Mouse (Mus musculus) myocyte (in vitro differentiated cells): Measurements from ENCODE around the gene Nyap2. TPM values are rescaled to one million over a fixed set of nuclear protein-coding genes. Genes with fewer than 3 reads are reported as not detected.

Experiments used
- H3K27me3 ChIP-seq: one replicate; pipeline ENCODE4 v1.6.1; 2011; ENCODE audit not compliant: control insufficient read depth, insufficient read depth, insufficient read length
- H3K36me3 ChIP-seq: one replicate; pipeline ENCODE4 v1.6.1; 2011; ENCODE audit not compliant: control insufficient read depth, insufficient read depth
- H3K4me2 ChIP-seq: one replicate; pipeline ENCODE4 v1.6.1; 2011; ENCODE audit warnings: low read depth, control low read depth
- H3K4me3 ChIP-seq: one replicate; pipeline ENCODE4 v1.5.1; 2011; ENCODE audit warnings: mild to moderate bottlenecking, control low read depth, moderate library complexity
- H3K79me2 ChIP-seq: one replicate; pipeline ENCODE4 v1.6.1; 2011; ENCODE audit not compliant: control insufficient read depth, insufficient read depth
- H3ac ChIP-seq: one replicate; pipeline ENCODE4 v1.6.1; 2011; ENCODE audit not compliant: control insufficient read depth, insufficient read length
- CEBPB ChIP-seq: IDR thresholded peaks from 2 replicates; pipeline ENCODE4 v1.6.1; 2011; ENCODE audit warnings: mild to moderate bottlenecking, moderate library complexity; ENCODE audit not compliant: poor library complexity, insufficient read depth, severe bottlenecking
- E2F4 ChIP-seq: IDR thresholded peaks from one replicate; pipeline ENCODE4 v1.6.1; 2011; ENCODE audit warnings: mild to moderate bottlenecking, control low read depth, moderate library complexity; ENCODE audit not compliant: insufficient read depth
- MAX ChIP-seq: IDR thresholded peaks from one replicate; pipeline ENCODE4 v1.6.1; 2011; ENCODE audit warnings: low read depth, mild to moderate bottlenecking, control low read depth
- MYOD1 ChIP-seq, 3 experiments: IDR thresholded peaks; one replicate each; pipeline ENCODE4 v1.6.1; 2011; ENCODE audit warnings: control low read depth in 2 of 3, low read depth in 2 of 3, mild to moderate bottlenecking in 2 of 3, moderate library complexity in 1 of 3; ENCODE audit not compliant: insufficient read length in 2 of 3, control insufficient read depth in 1 of 3
- MYOG ChIP-seq, 3 experiments: IDR thresholded peaks; one replicate each; pipeline ENCODE4 v1.6.1; 2011; ENCODE audit warnings: control low read depth in 2 of 3, low read depth in 2 of 3, mild to moderate bottlenecking in 2 of 3; ENCODE audit not compliant: insufficient read length in 2 of 3, control insufficient read depth in 1 of 3, insufficient read depth in 1 of 3
- POLR2A ChIP-seq: IDR thresholded peaks from one replicate; pipeline ENCODE4 v1.6.1; 2011; ENCODE audit warnings: low read depth, mild to moderate bottlenecking, control low read depth, moderate library complexity; ENCODE audit not compliant: insufficient read length
- POLR2AphosphoS2 ChIP-seq: IDR thresholded peaks from one replicate; pipeline ENCODE4 v1.6.1; 2011; ENCODE audit warnings: low read depth, control low read depth; ENCODE audit not compliant: insufficient read length
- REST ChIP-seq: IDR thresholded peaks from one replicate; pipeline ENCODE4 v1.6.1; 2011; ENCODE audit warnings: mild to moderate bottlenecking, control low read depth, moderate library complexity; ENCODE audit not compliant: insufficient read depth, insufficient read length
- SRF ChIP-seq: IDR thresholded peaks from one replicate; pipeline ENCODE4 v1.6.1; 2011; ENCODE audit warnings: low read depth; ENCODE audit not compliant: control insufficient read depth, insufficient read length
- TCF12 ChIP-seq: IDR thresholded peaks from one replicate; pipeline ENCODE4 v1.6.1; 2011; ENCODE audit warnings: mild to moderate bottlenecking, control low read depth; ENCODE audit not compliant: poor library complexity, insufficient read depth, severe bottlenecking
- TCF3 ChIP-seq: IDR thresholded peaks from one replicate; pipeline ENCODE4 v1.6.1; 2011; ENCODE audit warnings: low read depth, control low read depth; ENCODE audit not compliant: insufficient read length
- USF1 ChIP-seq: IDR thresholded peaks from one replicate; pipeline ENCODE4 v1.6.1; 2011; ENCODE audit warnings: low read depth, mild to moderate bottlenecking, control low read depth, moderate library complexity
- polyA plus RNA-seq: library from polyadenylated mRNA; unstranded; fragments of >200 nt; fragmentation: generic; extraction: Trizol; gene quantifications from one replicate; pipeline ENCODE4 v1.2.1, GENCODE M21; 2012; ENCODE audit warnings: missing spikeins

Nyap2 gene
- polyA plus RNA-seq, 1 experiment: under 0.01 TPM

GRCm38 (mm10) chr1:81300735-81301134, 224.0 kb downstream of the Nyap2 start:
- Histone ChIP-seq H3K36me3 (no peaks in the 10 kb centered on the region), H3ac (no peak overlapping the region), H3K4me3 (no peak overlapping the region), H3K27me3 (no peaks in the 10 kb centered on the region), H3K4me2 (no peak overlapping the region), H3K79me2 (no peaks in the 10 kb centered on the region)
- TF ChIP-seq SRF: no peak
- no peak for TF ChIP-seq MAX
- no peak for TF ChIP-seq MYOG (IDR thresholded peaks at IDR 0.05; ENCODE audit: control insufficient read depth in 1 of 3, insufficient read depth in 1 of 3, insufficient read length in 2 of 3, low read depth in 2 of 3)
- TF ChIP-seq E2F4: no peak
- TF ChIP-seq TCF3: no peak
- no peak for TF ChIP-seq POLR2A
- TF ChIP-seq USF1: no peak
- TF ChIP-seq POLR2AphosphoS2: no peak

DNA sequence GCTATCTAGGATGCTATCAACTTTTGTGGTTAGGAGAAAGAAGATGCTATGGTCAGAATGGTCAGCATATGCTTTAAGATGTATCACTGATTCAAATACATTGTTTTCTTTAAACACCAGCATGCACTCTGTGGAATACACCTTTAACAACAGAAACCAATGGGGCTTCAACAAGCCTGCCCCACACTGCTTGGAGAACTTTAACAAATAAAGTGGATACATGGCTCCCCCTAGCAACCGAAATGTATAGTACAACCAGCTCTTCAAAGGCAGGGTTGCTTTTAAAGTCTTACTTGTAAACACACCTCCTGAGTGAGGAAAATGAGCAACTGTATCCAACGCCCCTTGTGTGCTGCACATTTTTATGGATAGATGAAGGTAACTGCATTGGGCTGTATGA, 224.9 kb downstream of the Nyap2 start:
- Histone ChIP-seq H3K4me3 (no peak overlapping the region), H3K27me3 (no peaks in the 10 kb centered on the region), H3K36me3 (no peaks in the 10 kb centered on the region), H3K4me2 (no peak overlapping the region), H3ac (no peak overlapping the region), H3K79me2 (no peaks in the 10 kb centered on the region)
- TF ChIP-seq MYOG (IDR thresholded peaks at IDR 0.05; ENCODE audit: control insufficient read depth in 1 of 3, insufficient read depth in 1 of 3, insufficient read length in 2 of 3, low read depth in 2 of 3) (no peak), E2F4 (no peak), TCF12 (no peak), TCF3 (no peak)

DNA sequence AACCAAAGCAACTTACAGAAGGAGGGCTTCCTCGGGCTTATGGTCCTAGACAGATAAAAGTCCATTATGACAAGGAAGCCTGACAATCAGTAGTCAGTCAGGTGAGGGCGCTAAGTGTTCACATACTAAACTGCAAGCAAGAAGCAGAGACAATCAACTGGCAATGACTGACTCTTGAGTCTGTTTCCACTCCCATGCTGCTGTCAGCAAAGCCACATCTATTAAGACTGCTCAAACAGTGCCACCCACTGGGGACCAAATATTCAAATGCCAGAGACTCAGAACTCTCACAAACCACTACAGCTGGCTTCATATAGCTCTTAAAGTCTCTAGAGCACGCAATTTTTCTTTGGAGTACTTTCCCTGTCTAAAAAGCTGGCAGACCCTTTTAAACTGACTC, 226.6 kb downstream of the Nyap2 start:
- no peaks in the 10 kb centered on the region for H3K79me2 ChIP-seq
- no peaks in the 10 kb centered on the region for H3K27me3 ChIP-seq
- no peaks in the 10 kb centered on the region for H3K36me3 ChIP-seq
- TF ChIP-seq POLR2A (no peak), TCF12 (no peak), MYOG (IDR thresholded peaks at IDR 0.05; ENCODE audit: control insufficient read depth in 1 of 3, insufficient read depth in 1 of 3, insufficient read length in 2 of 3, low read depth in 2 of 3) (no peak), TCF3 (no peak), POLR2AphosphoS2 (no peak), USF1 (no peak), MYOD1 (IDR thresholded peaks at IDR 0.05; ENCODE audit: control insufficient read depth in 1 of 3, insufficient read length in 2 of 3, low read depth in 2 of 3) (no peak), SRF (no peak), CEBPB (no peak), MAX (no peak), E2F4 (no peak), REST (no peak)
- no peak overlapping the region for H3K4me3 ChIP-seq
- H3ac ChIP-seq: no peak overlapping the region
- H3K4me2 ChIP-seq: no peak overlapping the region

- Histone ChIP-seq H3K79me2 (no peaks in the 10 kb centered on the region), H3K4me2 (no peak overlapping the region), H3K27me3 (no peaks in the 10 kb centered on the region), H3ac (no peak overlapping the region), H3K36me3 (no peaks in the 10 kb centered on the region), H3K4me3 (no peak overlapping the region)
- no peak for TF ChIP-seq SRF
- no peak for TF ChIP-seq MAX
- no peak for TF ChIP-seq REST
- no peak for TF ChIP-seq MYOD1 (IDR thresholded peaks at IDR 0.05; ENCODE audit: control insufficient read depth in 1 of 3, insufficient read length in 2 of 3, low read depth in 2 of 3)
- no peak for TF ChIP-seq E2F4
- TF ChIP-seq TCF12: no peak
- no peak for TF ChIP-seq USF1
- no peak for TF ChIP-seq POLR2A
- TF ChIP-seq TCF3: no peak
Measured at GRCm38 (mm10) chr1:81307407-81307806, 230.7 kb downstream of the Nyap2 start.

- Histone ChIP-seq H3K27me3 (no peaks in the 10 kb centered on the region), H3K36me3 (no peaks in the 10 kb centered on the region), H3K4me2 (no peak overlapping the region), H3ac (no peak overlapping the region), H3K4me3 (no peak overlapping the region), H3K79me2 (no peaks in the 10 kb centered on the region)
- TF ChIP-seq POLR2A (no peak), CEBPB (no peak), MAX (no peak), E2F4 (no peak), MYOD1 (IDR thresholded peaks at IDR 0.05; ENCODE audit: control insufficient read depth in 1 of 3, insufficient read length in 2 of 3, low read depth in 2 of 3) (no peak), TCF3 (no peak), MYOG (IDR thresholded peaks at IDR 0.05; ENCODE audit: control insufficient read depth in 1 of 3, insufficient read depth in 1 of 3, insufficient read length in 2 of 3, low read depth in 2 of 3) (no peak), USF1 (no peak), POLR2AphosphoS2 (no peak), SRF (no peak), REST (no peak), TCF12 (no peak)
Measured at GRCm38 (mm10) chr1:81307934-81308333, 231.2 kb downstream of the Nyap2 start.
